Mouse (Mus musculus) spleen, postnatal 14 days (tissue): ENCODE data around the gene Stard8.
"Not testable (repeated sequence)": the region's sequence is repeated elsewhere in the genome, so short reads cannot be mapped to it uniquely, and the experiment has no call there.

Experiments used
- DNase-seq, 2 experiments: peaks; one replicate each; pipeline ENCODE4 v3.0.0; 2021 to 2022; ENCODE audit warnings: low spot score in 2 of 2

Stard8 gene

GRCm38 (mm10) chrX:99003046-99003445 is at the start of gene Stard8:
Stard8 (plus strand) TSS chrX:99003248.
- DNase-seq = no peak

GRCm38 (mm10) chrX:98953941-98954340 is 49.1 kb upstream of the Stard8 start:
- no peak for DNase-seq

- no peak for DNase-seq
These were observed 44.8 kb upstream of the Stard8 start for GRCm38 (mm10) chrX:98958287-98958686.

- no peak for DNase-seq
These were observed 44.0 kb upstream of the Stard8 start for GRCm38 (mm10) chrX:98959050-98959449.

GRCm38 (mm10) chrX:98963742-98964141 is 39.3 kb upstream of the Stard8 start:
- DNase-seq = no peak

GRCm38 (mm10) chrX:98964513-98964912 is 38.5 kb upstream of the Stard8 start:
- DNase-seq = no peak

GRCm38 (mm10) chrX:98986611-98987010 is 16.4 kb upstream of the Stard8 start:
- not testable (repeated sequence) for DNase-seq

- peak in 1 of 2 experiments; percentile 26 for DNase-seq
These were observed 13.5 kb upstream of the Stard8 start for GRCm38 (mm10) chrX:98989574-98989973.

- no peak for DNase-seq
These were observed 983 bp upstream of the Stard8 start for GRCm38 (mm10) chrX:99002065-99002464.

- no peak for DNase-seq
These were observed 7.5 kb downstream of the Stard8 start for GRCm38 (mm10) chrX:99010581-99010980.

GRCm38 (mm10) chrX:99011281-99011680 is 8.2 kb downstream of the Stard8 start:
- DNase-seq = no peak

- DNase-seq = no peak
These were observed 9.4 kb downstream of the Stard8 start for GRCm38 (mm10) chrX:99012486-99012885.

GRCm38 (mm10) chrX:99015705-99016104 is 12.7 kb downstream of the Stard8 start:
- DNase-seq = no peak

- no peak for DNase-seq
These were observed 13.9 kb downstream of the Stard8 start for GRCm38 (mm10) chrX:99016987-99017386.

- DNase-seq = no peak
These were observed 14.8 kb downstream of the Stard8 start for GRCm38 (mm10) chrX:99017874-99018273.

- no peak for DNase-seq
These were observed 16.3 kb downstream of the Stard8 start for GRCm38 (mm10) chrX:99019303-99019702.

GRCm38 (mm10) chrX:99020215-99020614 is 17.2 kb downstream of the Stard8 start:
- no peak for DNase-seq

- DNase-seq = no peak
These were observed 18.5 kb downstream of the Stard8 start for GRCm38 (mm10) chrX:99021593-99021992.

GRCm38 (mm10) chrX:99023951-99024350 is 20.9 kb downstream of the Stard8 start:
- no peak for DNase-seq

- DNase-seq = no peak
These were observed 32.4 kb downstream of the Stard8 start for GRCm38 (mm10) chrX:99035407-99035806.

GRCm38 (mm10) chrX:99042451-99042951 is 39.5 kb downstream of the Stard8 start:
- DNase-seq = peak; percentile 20 to 22

- DNase-seq = no peak
These were observed 40.2 kb downstream of the Stard8 start for GRCm38 (mm10) chrX:99043275-99043674.

- no peak for DNase-seq
These were observed 40.7 kb downstream of the Stard8 start for GRCm38 (mm10) chrX:99043739-99044138.

GRCm38 (mm10) chrX:99045315-99045714 is 42.3 kb downstream of the Stard8 start:
- no peak for DNase-seq
